Mouse (Mus musculus) subcutaneous adipose tissue, adult 2 months (tissue): ENCODE data around the gene Mlec. TPM values are rescaled to one million over a fixed set of nuclear protein-coding genes. Genes with fewer than 3 reads are reported as not detected.

Experiments
- polyA plus RNA-seq: library from polyadenylated mRNA; depleted of rRNA; stranded (reverse); fragments of >200 nt; gene quantifications from 2 replicates; pipeline ENCODE4 v1.2.3, GENCODE M21; 2012; ENCODE audit warnings: low replicate concordance; rRNA removed

Gene Mlec
- 102 and 107 TPM in 2 replicates for polyA plus RNA-seq

GRCm38 (mm10) chr5:115158040-115158983 is at the start of gene Mlec:
Mlec (minus strand) TSS chr5:115158179.

GRCm38 (mm10) chr5:115193669-115194625 is 36.0 kb upstream of the Mlec start, which contains the start of gene Cabp1:
Cabp1 (minus strand) TSS chr5:115194381.

GRCm38 (mm10) chr5:115134234-115135165 is 23.5 kb downstream of the Mlec start, which contains the start of gene Unc119b:
Unc119b (minus strand) TSS chr5:115134975.

GRCm38 (mm10) chr5:115118961-115119570 is 38.9 kb downstream of the Mlec start, which contains the start of gene Acads:
Acads (minus strand) TSS chr5:115119346.

GRCm38 (mm10) chr5:115098195-115098594 is 59.8 kb downstream of the Mlec start, which contains the start of gene Gm10401:
Gm10401 (minus strand) TSS chr5:115098295.

Other genes with a start within 250 kb of the Mlec start
- gene Oasl1, start 234.9 kb downstream of the Mlec start, polyA plus RNA-seq, result 6.8 and 11.6 TPM in 2 replicates
- 16.4 and 30.7 TPM in 2 replicates for gene 2210016L21Rik, start 216.0 kb downstream of the Mlec start, polyA plus RNA-seq
- 0.10 TPM in 1 of 2 replicates, not detected in the other for gene Hnf1a, start 187.1 kb downstream of the Mlec start, polyA plus RNA-seq
- 57.6 and 93.3 TPM in 2 replicates for gene Sppl3, start 147.0 kb downstream of the Mlec start, polyA plus RNA-seq
- gene Gm10401, start 59.9 kb downstream of the Mlec start, polyA plus RNA-seq, result 0.49 TPM in 1 of 2 replicates, not detected in the other
- gene Acads, start 38.8 kb downstream of the Mlec start, polyA plus RNA-seq, result 170 and 284 TPM in 2 replicates
- 24.5 and 54.6 TPM in 2 replicates for gene Unc119b, start 23.2 kb downstream of the Mlec start, polyA plus RNA-seq
- gene Cabp1, start 36.2 kb upstream of the Mlec start, polyA plus RNA-seq, result 3.5 and 5.2 TPM in 2 replicates
- 84.5 and 91.3 TPM in 2 replicates for gene Pop5, start 77.7 kb upstream of the Mlec start, polyA plus RNA-seq
- gene Rnf10, start 114.7 kb upstream of the Mlec start, polyA plus RNA-seq, result 184 and 207 TPM in 2 replicates
- 20.2 and 33.0 TPM in 2 replicates for gene Coq5, start 121.5 kb upstream of the Mlec start, polyA plus RNA-seq
- 113 and 341 TPM in 2 replicates for gene Dynll1, start 142.8 kb upstream of the Mlec start, polyA plus RNA-seq
- 30.6 and 58.8 TPM in 2 replicates for gene Srsf9, start 169.0 kb upstream of the Mlec start, polyA plus RNA-seq
- 15.2 and 15.5 TPM in 2 replicates for gene Gatc, start 183.0 kb upstream of the Mlec start, polyA plus RNA-seq
- gene Triap1, start 183.0 kb upstream of the Mlec start, polyA plus RNA-seq, result 19.0 and 26.8 TPM in 2 replicates
- 2,308 and 3,139 TPM in 2 replicates for gene Cox6a1, start 190.8 kb upstream of the Mlec start, polyA plus RNA-seq